Mouse (Mus musculus) liver, embryonic 11.5 days (tissue): Measurements from ENCODE around the gene Sox12. TPM values are rescaled to one million over a fixed set of nuclear protein-coding genes. Genes with fewer than 3 reads are reported as not detected.

Experiments used
- ATAC-seq: fragments of 200-750 bp; cut with Nextera tagmentation; replicated peaks from 2 replicates; pipeline ENCODE4 v1.8.0; 2017; ENCODE audit warnings: moderate number of reproducible peaks, mild to moderate bottlenecking, moderate TSS enrichment, moderate library complexity; ENCODE audit not compliant: low FRiP score
- DNase-seq: peaks from one replicate; pipeline ENCODE4 v3.0.0-alpha.2; 2017; ENCODE audit warnings: low spot score
- H3K27ac ChIP-seq: fragments of 300-500 bp; sonication (generic); 2 replicates; pipeline ENCODE4 v1.5.1; 2014; ENCODE audit warnings: mild to moderate bottlenecking, low read depth, low read length, control low read depth
- H3K27me3 ChIP-seq: fragments of 300-500 bp; sonication (generic); replicated peaks from 2 replicates; pipeline ENCODE4 v1.6.1; 2014; ENCODE audit warnings: low read length, mixed read lengths; ENCODE audit not compliant: control insufficient read depth, insufficient read depth
- H3K36me3 ChIP-seq: fragments of 300-500 bp; sonication (generic); 2 replicates; pipeline ENCODE4 v1.6.1; 2014; ENCODE audit warnings: mild to moderate bottlenecking, low read length, moderate library complexity, mixed read lengths; ENCODE audit not compliant: control insufficient read depth, insufficient read depth
- H3K4me1 ChIP-seq: fragments of 300-500 bp; sonication (generic); replicated peaks from 2 replicates; pipeline ENCODE4 v1.6.1; 2014; ENCODE audit warnings: low read length, mixed read lengths; ENCODE audit not compliant: control insufficient read depth, insufficient read depth
- H3K4me2 ChIP-seq: fragments of 300-500 bp; sonication (generic); 2 replicates; pipeline ENCODE4 v1.6.1; 2014; ENCODE audit warnings: mild to moderate bottlenecking, control low read depth, moderate library complexity
- H3K4me3 ChIP-seq: fragments of 300-500 bp; sonication (generic); 2 replicates; pipeline ENCODE4 v1.5.1; 2014; ENCODE audit warnings: low read depth, low read length, control low read depth
- H3K9ac ChIP-seq: fragments of 300-500 bp; sonication (generic); 2 replicates; pipeline ENCODE4 v1.6.1; 2014; ENCODE audit warnings: low read depth, low read length, control low read depth
- H3K9me3 ChIP-seq: fragments of 300-500 bp; sonication (generic); 2 replicates; pipeline ENCODE4 v1.6.1; 2016; ENCODE audit warnings: low read length, inconsistent platforms, mixed read lengths; ENCODE audit not compliant: control insufficient read depth
- WGBS: fragments of 180-500 bp; shearing (Covaris S2); extraction: QIAGEN DNeasy Blood & Tissue Kit; methylation state at CpG from one replicate; pipeline ENCODE4 v1.1.7; 2014; 5-methylcytosine and 5-hydroxymethylcytosine counted together
- polyA plus RNA-seq: library from polyadenylated mRNA; unstranded; fragments of >200 nt; fragmentation: Nextera tagmentation; extraction: Ambion mirVana; gene quantifications from 2 replicates; pipeline ENCODE4 v1.2.1, GENCODE M21; 2014

Sox12 gene
- polyA plus RNA-seq, 1 experiment from 2014 or later: 9.8 TPM

GRCm38 (mm10) chr2:152412526-152413157 lies 14.8 kb upstream of the Sox12 start:
- Histone ChIP-seq H3K27ac (peak overlapping the region; percentile 88), H3K4me1 (peaks cover 27% of the 10 kb centered on the region), H3K4me2 (peak overlapping the region; percentile 92), H3K9ac (peak overlapping the region; percentile 99), H3K36me3 (peaks cover 4% of the 10 kb centered on the region; the same call in 1 of the 2 replicates), H3K4me3 (peak overlapping the region; percentile 86), H3K9me3 (peaks cover 6% of the 10 kb centered on the region; the same call in 1 of the 2 replicates), H3K27me3 (no peaks in the 10 kb centered on the region)
- no peak for ATAC-seq
- 8% methylated on average over 15 of the region's 15 CpGs for WGBS
- no peak for DNase-seq

GRCm38 (mm10) chr2:152411471-152411870 lies 13.6 kb upstream of the Sox12 start:
- Histone ChIP-seq H3K4me1 (peaks cover 31% of the 10 kb centered on the region), H3K36me3 (peaks cover 4% of the 10 kb centered on the region; the same call in 1 of the 2 replicates), H3K27ac (peak overlapping the region; percentile 88), H3K9me3 (peaks cover 6% of the 10 kb centered on the region; the same call in 1 of the 2 replicates), H3K4me2 (peak overlapping the region; percentile 92), H3K9ac (peak overlapping the region; percentile 10), H3K27me3 (no peaks in the 10 kb centered on the region), H3K4me3 (peak overlapping the region; percentile 86)
- DNase-seq (no peak), ATAC-seq (no peak)
- 14% methylated on average over 7 of the region's 7 CpGs for WGBS

- H3K4me1 ChIP-seq: peaks cover 33% of the 10 kb centered on the region
- 2% methylated on average over 15 of the region's 15 CpGs for WGBS
- peaks cover 1% of the 10 kb centered on the region; the same call in 1 of the 2 replicates for H3K9me3 ChIP-seq
- H3K4me2 ChIP-seq: peak overlapping the region; percentile 92
- H3K36me3 ChIP-seq: peaks cover 4% of the 10 kb centered on the region; the same call in 1 of the 2 replicates
- peak overlapping the region; percentile 10 for H3K9ac ChIP-seq
- ATAC-seq: peak; percentile 11; the same call in 1 of the 2 replicates
- peak overlapping the region; percentile 88 for H3K27ac ChIP-seq
- DNase-seq: peak; percentile 78
- no peaks in the 10 kb centered on the region for H3K27me3 ChIP-seq
- peak overlapping the region; percentile 86 for H3K4me3 ChIP-seq
These were observed 13.1 kb upstream of the Sox12 start for GRCm38 (mm10) chr2:152410971-152411371.

GRCm38 (mm10) chr2:152409781-152410180 lies 11.9 kb upstream of the Sox12 start:
- Histone ChIP-seq H3K4me1 (peaks cover 37% of the 10 kb centered on the region), H3K4me3 (no peak overlapping the region), H3K27ac (peak overlapping the region; percentile 88; the same call in 1 of the 2 replicates), H3K9me3 (no peaks in the 10 kb centered on the region), H3K9ac (no peak overlapping the region), H3K27me3 (no peaks in the 10 kb centered on the region), H3K4me2 (no peak overlapping the region), H3K36me3 (peaks cover 4% of the 10 kb centered on the region; the same call in 1 of the 2 replicates)
- ATAC-seq (no peak), DNase-seq (no peak)
- 77% methylated on average over 6 of the region's 6 CpGs for WGBS

- Histone ChIP-seq H3K27ac (no peak overlapping the region), H3K27me3 (no peaks in the 10 kb centered on the region), H3K36me3 (no peaks in the 10 kb centered on the region), H3K4me3 (peak overlapping the region; percentile 38), H3K4me1 (peaks cover 25% of the 10 kb centered on the region), H3K4me2 (peak overlapping the region; percentile 75), H3K9ac (peak overlapping the region; percentile 58; the same call in 1 of the 2 replicates), H3K9me3 (no peaks in the 10 kb centered on the region)
- DNase-seq: peak; percentile 95
- under 1% methylated on average over 19 of the region's 19 CpGs for WGBS
- ATAC-seq: peak; percentile 98
These were observed 8.3 kb upstream of the Sox12 start for GRCm38 (mm10) chr2:152406126-152406525.

- peak overlapping the region; percentile 100 for H3K27ac ChIP-seq
- H3K4me1 ChIP-seq: peaks cover 31% of the 10 kb centered on the region
- H3K27me3 ChIP-seq: no peaks in the 10 kb centered on the region
- peak overlapping the region; percentile 76 for H3K9ac ChIP-seq
- H3K9me3 ChIP-seq: no peaks in the 10 kb centered on the region
- no peaks in the 10 kb centered on the region for H3K36me3 ChIP-seq
- ATAC-seq: no peak
- 5% methylated on average over 13 of the region's 13 CpGs for WGBS
- peak overlapping the region; percentile 99 for H3K4me2 ChIP-seq
- H3K4me3 ChIP-seq: peak overlapping the region; percentile 74
- no peak for DNase-seq
These were observed 1.3 kb upstream of the Sox12 start for GRCm38 (mm10) chr2:152399122-152399542.

- DNase-seq (peak; percentile 95), ATAC-seq (peak; percentile 78)
- H3K9ac ChIP-seq: peak overlapping the region; percentile 76
- H3K4me2 ChIP-seq: peak overlapping the region; percentile 99
- H3K36me3 ChIP-seq: no peaks in the 10 kb centered on the region
- H3K27ac ChIP-seq: peak overlapping the region; percentile 100
- no peaks in the 10 kb centered on the region for H3K27me3 ChIP-seq
- WGBS: under 1% methylated on average over 38 of the region's 38 CpGs
- H3K4me3 ChIP-seq: peak overlapping the region; percentile 74
- H3K4me1 ChIP-seq: peaks cover 36% of the 10 kb centered on the region
- H3K9me3 ChIP-seq: no peaks in the 10 kb centered on the region
These were observed 828 bp upstream of the Sox12 start for GRCm38 (mm10) chr2:152398691-152399090.

GRCm38 (mm10) chr2:152397004-152397589 lies 766 bp downstream of the Sox12 start:
- ATAC-seq: peak; percentile 18

More at GRCm38 (mm10) chr2:152397004-152397589, 766 bp downstream of the Sox12 start:
- H3K9ac ChIP-seq: peak overlapping the region; percentile 76
- H3K4me3 ChIP-seq: peak overlapping the region; percentile 74
- peaks cover 40% of the 10 kb centered on the region for H3K4me1 ChIP-seq
- peak overlapping the region; percentile 100 for H3K27ac ChIP-seq
- H3K27me3 ChIP-seq: no peaks in the 10 kb centered on the region
- no peaks in the 10 kb centered on the region for H3K9me3 ChIP-seq
- peak overlapping the region; percentile 99 for H3K4me2 ChIP-seq
- H3K36me3 ChIP-seq: no peaks in the 10 kb centered on the region
- under 1% methylated on average over 72 of the region's 77 CpGs for WGBS
- DNase-seq: peak; percentile 86
